Mouse (Mus musculus): Measurements from ENCODE around the gene Fyco1.

DNA sequence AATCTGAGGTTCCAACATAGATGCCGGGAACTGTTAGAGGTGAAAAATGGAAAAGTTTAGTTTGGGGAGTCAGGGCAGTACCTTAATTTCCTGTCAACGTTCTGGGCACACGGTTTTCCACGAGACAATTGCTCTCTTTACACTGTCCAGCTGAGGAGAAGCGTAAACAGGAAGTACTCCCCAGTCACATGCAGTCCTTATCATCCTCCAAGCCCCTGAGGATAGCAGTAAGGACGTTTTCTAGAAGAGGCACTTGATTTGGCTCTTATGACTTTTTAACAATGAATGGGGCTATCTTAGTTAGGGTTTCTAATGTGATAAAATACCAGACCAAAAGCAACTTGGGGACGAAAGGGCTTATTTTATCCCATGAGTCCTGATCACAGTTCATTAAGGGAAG lies 43.1 kb downstream of the Fyco1 start:
- TF ChIP-seq CTCF (IDR thresholded peaks at IDR 0.05; ENCODE audit: control insufficient read depth, insufficient read depth, insufficient read length) (no peak), FOSL1 (IDR thresholded peaks at IDR 0.05; ENCODE audit: insufficient read depth, low read length, poor library complexity, severe bottlenecking) (no peak), CEBPB (IDR thresholded peaks at IDR 0.05; ENCODE audit: low read depth) (no peak)

All from C2C12 (cell line).